Mouse (Mus musculus): Measurements from ENCODE around the gene Acoxl. TPM values are rescaled to one million over a fixed set of nuclear protein-coding genes. Genes with fewer than 3 reads are reported as not detected.

Acoxl gene
- polyA plus RNA-seq (2012; rRNA removed; ENCODE audit: low replicate concordance) = 0.48 and 0.86 TPM in 2 replicates

DNA sequence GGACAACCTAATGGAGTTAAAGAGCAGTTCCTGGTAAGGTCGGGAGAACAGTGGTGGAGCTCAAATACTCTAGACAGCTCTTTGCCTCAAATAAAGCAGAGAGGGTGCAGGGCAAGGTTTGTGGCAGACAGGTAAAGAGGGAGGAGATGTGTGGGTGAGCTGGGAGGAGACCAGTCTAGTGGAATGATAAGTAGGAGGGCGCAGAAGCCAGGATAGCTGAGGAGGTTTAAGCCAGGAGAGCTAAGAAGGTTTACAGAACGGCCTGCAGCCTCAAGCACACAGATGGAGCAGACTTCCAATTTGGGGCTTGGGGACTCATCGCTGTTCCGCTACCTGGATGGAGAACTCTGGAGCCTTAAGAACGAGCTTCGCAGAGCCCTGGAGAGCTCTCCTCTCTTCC is at the start of gene Acoxl:
TSS of gene Acoxl (plus strand) at position 301 of the 400 bp plus-strand sequence.

DNA sequence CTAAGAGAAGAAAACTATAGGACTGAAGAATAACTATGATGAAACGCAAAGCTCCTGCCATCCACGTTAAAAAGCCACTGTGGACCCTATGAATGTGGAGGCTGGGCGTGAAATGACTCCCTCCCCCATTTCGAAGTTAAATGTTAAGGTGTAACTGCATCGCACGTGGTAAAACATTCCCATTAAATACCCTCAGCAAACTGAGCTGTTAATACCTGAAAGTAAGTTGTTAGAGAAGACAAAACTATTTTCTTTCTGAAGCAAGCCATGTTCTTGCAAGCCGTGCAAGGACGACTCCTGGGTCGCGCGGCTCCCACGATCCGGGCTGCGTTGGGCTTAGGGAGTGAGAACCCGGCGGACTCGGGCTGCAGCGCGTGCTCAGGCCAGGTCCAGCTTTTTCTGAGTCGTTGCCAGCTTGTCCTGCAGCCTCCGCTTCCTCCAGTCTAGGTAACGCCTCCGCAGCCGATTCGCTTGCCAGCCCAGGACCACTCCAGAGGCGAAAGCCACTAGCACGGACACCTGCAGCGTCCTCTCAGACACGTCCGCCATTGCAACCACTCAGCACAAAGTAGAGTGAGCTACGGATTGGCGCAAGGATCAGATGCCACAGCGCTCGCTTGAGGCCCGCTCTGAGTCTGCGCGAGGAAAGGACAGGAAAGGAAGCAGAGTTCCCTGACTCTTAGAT is 46.6 kb upstream of the Acoxl start, which contains the start of gene Mtln:
TSS of gene Mtln (minus strand) at position 570 of the 685 bp plus-strand sequence.

GRCm38 (mm10) chr2:127831401-127832102 is 7.1 kb upstream of the Acoxl start, which contains the start of gene Bub1:
Gene Bub1, minus strand, starts transcription at chr2:127831865.

DNA sequence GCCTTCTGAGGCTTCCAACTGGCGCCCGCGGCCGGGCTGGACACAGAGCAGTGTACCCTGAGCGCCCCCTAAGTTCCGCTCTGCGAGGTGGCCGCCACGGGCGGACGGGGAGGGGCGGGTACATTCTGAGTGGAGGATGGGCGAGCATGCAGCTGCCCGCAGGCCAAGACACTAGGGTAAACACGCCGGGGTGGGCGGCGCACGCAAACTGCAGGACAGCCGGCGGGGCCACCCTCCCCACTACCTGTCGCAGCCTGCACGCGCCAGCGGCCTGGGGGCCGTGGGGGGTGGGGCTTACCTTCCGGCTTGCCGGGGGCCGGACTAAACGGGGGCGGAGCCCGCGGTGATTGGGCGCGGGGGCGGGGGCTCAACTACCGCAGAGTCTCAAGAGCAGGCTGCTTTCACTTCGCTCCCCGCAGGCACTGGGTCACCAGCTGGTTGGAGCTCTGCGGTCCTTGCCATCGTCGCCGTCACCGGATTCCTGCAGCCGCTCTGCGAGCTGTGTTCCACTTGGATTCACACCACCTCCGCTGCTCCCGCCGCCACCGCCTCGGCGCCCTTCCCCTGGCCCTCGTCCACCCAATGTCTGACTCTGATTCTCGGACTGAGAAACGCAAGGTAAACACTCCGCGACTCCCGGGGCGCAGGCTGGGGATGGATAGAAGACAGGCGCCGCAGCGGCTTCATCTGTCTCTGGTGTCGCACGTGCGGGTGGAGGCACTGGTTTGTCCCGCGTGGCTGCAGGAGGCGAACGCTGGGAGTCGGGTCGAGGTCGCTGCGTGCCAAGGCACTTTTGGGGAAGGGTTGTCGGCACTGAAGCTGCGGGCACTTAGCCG is 287.2 kb downstream of the Acoxl start, which contains the start of gene Bcl2l11:
TSS of gene Bcl2l11 (plus strand) at position 404 of the 836 bp plus-strand sequence.

Other genes with a start within 250 kb of the Acoxl start
- gene Mal, start 182.2 kb upstream of the Acoxl start, polyA plus RNA-seq (2012; rRNA removed; ENCODE audit: low replicate concordance) = 3.0 and 4.9 TPM in 2 replicates
- gene Mall, start 108.9 kb upstream of the Acoxl start, polyA plus RNA-seq (2012; rRNA removed; ENCODE audit: low replicate concordance) = 15.2 and 20.5 TPM in 2 replicates
- 5.1 and 14.2 TPM in 2 replicates for gene Nphp1, start 50.0 kb upstream of the Acoxl start, polyA plus RNA-seq (2012; rRNA removed; ENCODE audit: low replicate concordance)
- 80.4 and 137 TPM in 2 replicates for gene Mtln, start 46.4 kb upstream of the Acoxl start, polyA plus RNA-seq (2012; rRNA removed; ENCODE audit: low replicate concordance)
- 0.17 and 0.18 TPM in 2 replicates for gene Bub1, start 7.0 kb upstream of the Acoxl start, polyA plus RNA-seq (2012; rRNA removed; ENCODE audit: low replicate concordance)